Mouse (Mus musculus) monocyte, adult 59 days (primary cell): ENCODE data around the gene Coa7. TPM values are rescaled to one million over a fixed set of nuclear protein-coding genes. Genes with fewer than 3 reads are reported as not detected.

Source experiments
- total RNA-seq, 2 experiments: library from RNA; stranded (reverse); gene quantifications; one replicate each; pipeline ENCODE4 v1.2.4; 2023

Gene Coa7
- 10 to 100 TPM; 11.3 to 13.7 TPM for total RNA-seq

GRCm38 (mm10) chr4:108327730-108328484 lies at the start of gene Coa7:
TSS of gene Coa7 (plus strand) at chr4:108328140.

GRCm38 (mm10) chr4:108300670-108301373 lies 27.1 kb upstream of the Coa7 start, which contains the start of gene Zyg11b:
TSS of gene Zyg11b (minus strand) at chr4:108301096.

GRCm38 (mm10) chr4:108383183-108383714 lies 55.3 kb downstream of the Coa7 start, which contains the start of gene Shisal2a:
TSS of gene Shisal2a (minus strand) at chr4:108383349.

Other genes with a start within 250 kb of the Coa7 start
- gene Podn, start 231.7 kb upstream of the Coa7 start, total RNA-seq: under 1 TPM; 0.58 to 0.63 TPM
- 100 to 1,000 TPM; 144 to 152 TPM for gene Scp2, start 183.1 kb upstream of the Coa7 start, total RNA-seq
- not detected for gene Echdc2, start 162.7 kb upstream of the Coa7 start, total RNA-seq
- not detected for gene Zyg11a, start 110.1 kb upstream of the Coa7 start, total RNA-seq
- gene Zyg11b, start 27.0 kb upstream of the Coa7 start, total RNA-seq: 10 to 100 TPM; 19.1 to 20.3 TPM
- gene Shisal2a, start 55.2 kb downstream of the Coa7 start, total RNA-seq: not detected
- gene Gpx7, start 78.8 kb downstream of the Coa7 start, total RNA-seq: 1 to 10 TPM in 1 of 2 experiments, under 1 TPM in 1; 0.70 to 1.3 TPM
- 10 to 100 TPM; 51.2 to 65.8 TPM for gene Tut4, start 131.3 kb downstream of the Coa7 start, total RNA-seq